Mouse (Mus musculus): ENCODE results near the gene Map3k13.
"Not testable (repeated sequence)": the region's sequence is repeated elsewhere in the genome, so short reads cannot be mapped to it uniquely, and the experiment has no call there.

Map3k13 gene

DNA sequence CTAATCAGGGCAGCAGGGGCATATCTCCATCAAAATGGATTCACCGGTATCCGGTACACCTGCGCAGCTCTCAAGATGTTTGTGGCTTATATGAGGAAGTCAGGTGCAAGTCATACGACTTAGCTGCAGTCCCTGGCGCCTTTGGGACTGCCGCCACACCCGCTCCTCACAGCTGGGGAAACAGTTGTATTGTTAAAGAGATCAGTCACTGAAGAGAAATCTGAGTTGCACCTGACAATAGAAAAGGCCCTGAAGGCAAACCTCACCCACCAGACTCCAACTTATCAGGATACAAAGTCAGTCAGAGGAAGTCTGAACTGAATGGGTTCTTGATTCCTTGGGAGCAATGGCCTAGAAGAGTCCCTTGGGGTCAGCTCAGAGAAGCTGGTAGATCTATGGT, 13.6 kb downstream of the Map3k13 start:
- not testable (repeated sequence) for DNase-seq (ENCODE audit: low spot score)

DNA sequence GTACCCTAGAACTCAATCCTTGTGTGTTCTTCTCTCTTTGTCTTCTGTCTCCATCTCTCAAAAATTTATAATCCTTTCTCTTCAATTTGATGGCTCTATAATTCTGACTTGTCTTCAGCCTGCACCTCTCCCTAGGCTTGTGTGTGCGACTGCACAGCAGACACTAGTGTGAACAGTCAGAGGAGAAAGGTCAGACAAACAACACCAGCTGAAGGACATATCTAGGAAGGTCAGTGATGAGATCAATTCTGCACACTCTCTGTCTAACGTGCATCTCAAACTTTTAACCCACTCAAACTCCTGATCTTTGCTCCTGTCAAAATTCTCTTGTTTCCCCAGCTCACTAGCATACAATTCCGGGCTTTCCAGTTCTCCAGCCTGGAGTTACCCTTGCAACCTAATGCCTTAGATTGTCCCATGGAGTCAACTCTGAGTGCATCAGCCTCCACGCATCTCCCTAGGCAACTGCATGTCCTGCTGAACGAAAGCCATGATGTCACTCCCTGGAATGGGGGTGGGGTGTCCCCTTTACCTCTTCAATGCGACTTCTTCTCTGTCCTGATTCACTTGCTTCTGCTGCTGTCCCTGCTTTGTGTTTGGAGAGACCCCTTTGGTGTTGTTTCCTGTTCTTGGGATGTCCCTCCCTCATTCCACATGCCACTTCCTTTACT, 19.2 kb downstream of the Map3k13 start:
- no peak for DNase-seq (ENCODE audit: low spot score)

DNA sequence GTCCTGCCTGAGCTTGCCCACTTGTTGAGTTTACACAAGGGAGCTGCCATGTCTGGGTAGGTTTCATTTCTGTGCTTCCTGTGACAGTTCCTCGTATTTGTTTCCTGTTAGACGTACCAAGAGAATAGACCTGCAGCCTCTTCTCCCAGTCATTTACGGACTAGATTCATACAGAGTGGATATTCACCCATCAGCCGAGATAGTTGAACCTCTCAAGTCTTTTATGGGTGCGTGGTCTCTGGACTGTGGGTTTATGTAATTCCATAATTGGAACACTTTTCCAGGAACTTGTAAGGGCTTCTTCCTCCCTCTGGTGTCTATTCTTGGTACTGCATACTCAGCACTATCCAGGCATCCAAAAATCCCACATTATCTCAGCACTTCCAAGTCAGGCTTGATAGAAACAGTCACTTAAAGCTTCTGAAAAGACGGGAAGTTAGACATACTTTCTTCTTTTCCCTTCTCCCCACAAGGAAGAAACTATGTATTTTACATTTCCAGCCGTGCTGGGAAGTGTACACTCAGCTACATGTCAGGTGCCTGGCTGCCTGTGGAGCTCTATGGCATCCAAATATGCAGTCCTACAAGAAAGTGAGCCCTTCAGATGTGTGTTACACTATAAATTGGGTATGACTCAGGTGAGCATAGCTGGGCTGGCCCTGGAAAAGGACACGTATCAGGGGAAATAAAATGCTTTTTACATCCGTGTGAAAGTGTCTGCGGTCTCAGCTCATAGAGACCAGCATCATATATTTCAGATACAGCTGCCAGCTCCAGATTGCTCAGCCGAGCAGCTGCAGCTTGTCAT, 20.9 kb downstream of the Map3k13 start:
- peak; percentile 52 for DNase-seq (ENCODE audit: low spot score)

DNA sequence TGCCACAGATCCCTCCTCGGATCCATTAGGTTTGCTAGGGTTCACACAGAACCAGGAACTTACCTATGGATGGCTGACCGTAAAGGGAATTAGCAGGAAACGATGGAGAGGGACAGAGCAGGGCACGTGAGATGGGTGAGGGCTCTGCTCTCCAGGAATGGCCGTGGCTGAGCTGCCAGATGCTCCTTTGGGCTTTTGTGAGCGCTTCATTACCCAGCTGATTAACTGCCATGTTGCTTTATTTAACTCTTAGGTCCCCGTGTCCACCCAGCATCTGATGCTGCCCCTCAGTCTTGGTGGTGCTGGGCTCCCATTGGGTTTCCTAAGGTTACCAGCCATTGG, 21.5 kb downstream of the Map3k13 start:
- no peak for DNase-seq (ENCODE audit: low spot score)

DNA sequence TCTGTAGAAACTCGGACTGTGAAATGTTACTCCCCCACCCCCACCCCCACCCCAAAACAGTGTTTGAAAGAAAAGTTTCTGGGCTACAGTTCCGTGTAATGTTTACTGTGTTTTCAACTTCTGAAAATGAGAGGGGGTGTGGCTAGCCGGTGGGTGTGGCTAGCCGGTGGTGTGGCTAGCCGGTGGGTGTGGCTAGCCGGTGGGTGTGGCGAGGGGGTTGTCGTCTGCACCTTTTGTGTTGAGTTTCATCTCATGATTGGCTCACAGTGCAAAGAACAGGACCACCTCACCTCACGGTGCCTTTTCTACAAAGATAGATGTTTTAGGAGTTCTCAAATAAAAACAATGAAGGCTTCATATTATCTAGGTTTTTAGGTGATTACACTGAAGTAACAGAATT, 24.0 kb downstream of the Map3k13 start:
- DNase-seq (ENCODE audit: low spot score), result no peak

DNA sequence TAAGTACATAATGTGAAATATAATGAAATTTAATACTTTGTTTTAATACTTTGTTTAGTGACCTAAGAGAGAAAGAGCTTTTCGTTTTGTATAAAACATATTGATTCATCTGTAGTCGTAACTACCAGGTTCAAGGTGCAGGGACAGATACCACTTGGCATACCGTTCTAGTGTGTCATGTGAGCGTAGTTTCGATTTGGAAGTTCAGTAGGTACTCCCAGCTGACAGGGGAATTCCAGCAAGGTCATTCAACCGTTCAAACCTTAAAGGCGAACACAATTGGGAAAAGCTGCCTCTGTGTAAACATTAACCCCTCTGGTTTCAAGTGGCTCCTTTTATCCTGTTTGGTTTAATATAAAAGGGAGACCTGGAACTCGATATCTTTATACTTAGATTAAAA, 24.5 kb downstream of the Map3k13 start:
- no peak for DNase-seq (ENCODE audit: low spot score)

DNA sequence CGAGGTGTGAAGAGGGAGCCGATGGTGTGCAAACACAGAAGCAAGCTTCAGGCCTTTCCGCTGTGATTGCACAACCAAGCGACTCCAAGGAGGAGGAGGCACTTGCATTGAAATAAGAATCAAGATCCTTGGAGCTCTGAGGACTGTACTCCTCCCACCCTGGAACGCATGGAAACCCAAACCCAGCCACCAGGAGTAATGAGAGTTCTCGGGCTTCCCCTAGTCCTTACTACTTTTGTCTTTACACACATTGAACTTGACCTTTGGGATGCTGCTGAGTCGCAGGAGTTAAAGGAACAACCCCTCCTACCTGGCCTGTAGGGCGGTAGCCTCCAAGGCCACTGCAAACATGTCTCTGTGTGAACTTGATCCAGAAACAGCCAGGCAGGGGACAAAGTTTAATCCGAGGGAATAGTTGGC, 31.5 kb downstream of the Map3k13 start:
- no peak for DNase-seq (ENCODE audit: low spot score)

DNA sequence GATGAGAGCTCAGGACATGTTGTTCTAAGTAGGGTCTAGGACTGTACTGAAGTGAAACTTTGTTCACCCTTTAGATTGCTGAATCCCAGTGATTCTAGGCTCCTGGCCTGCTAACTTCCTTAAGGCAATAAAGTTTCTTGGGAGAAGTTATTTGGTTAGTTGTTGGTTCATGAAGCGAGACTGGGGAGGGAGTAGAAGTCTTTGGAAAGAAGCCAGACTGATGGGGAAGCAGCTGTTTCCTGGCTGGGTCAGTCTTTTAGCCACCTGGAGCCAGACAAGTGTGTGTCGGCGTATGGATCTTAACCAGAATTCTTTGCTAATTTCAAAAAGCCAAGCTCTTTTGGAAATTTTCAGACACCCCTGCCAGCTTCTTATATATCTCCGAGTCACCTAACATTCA, 33.0 kb downstream of the Map3k13 start:
- no peak for DNase-seq (ENCODE audit: low spot score)

DNA sequence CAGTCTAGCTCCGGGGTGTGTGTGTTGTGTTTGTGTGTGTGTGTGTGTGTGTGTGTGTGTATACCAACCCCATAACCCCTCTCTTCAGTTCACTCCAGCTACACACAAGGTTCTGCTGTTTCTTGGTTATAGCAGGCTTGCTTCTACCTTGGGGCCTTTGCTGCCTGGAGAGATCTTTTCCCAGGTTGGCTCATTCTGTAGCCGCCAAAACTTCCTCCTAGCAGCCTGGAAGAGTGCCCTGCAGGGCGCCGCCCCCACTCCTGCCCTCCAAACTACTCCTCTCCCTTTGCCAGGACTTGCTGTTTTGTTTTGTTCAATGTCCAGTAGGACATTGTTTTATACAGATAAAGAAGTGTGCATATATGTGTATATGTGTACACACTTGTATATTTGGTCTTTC, 33.4 kb downstream of the Map3k13 start:
- DNase-seq (ENCODE audit: low spot score), result no peak

DNA sequence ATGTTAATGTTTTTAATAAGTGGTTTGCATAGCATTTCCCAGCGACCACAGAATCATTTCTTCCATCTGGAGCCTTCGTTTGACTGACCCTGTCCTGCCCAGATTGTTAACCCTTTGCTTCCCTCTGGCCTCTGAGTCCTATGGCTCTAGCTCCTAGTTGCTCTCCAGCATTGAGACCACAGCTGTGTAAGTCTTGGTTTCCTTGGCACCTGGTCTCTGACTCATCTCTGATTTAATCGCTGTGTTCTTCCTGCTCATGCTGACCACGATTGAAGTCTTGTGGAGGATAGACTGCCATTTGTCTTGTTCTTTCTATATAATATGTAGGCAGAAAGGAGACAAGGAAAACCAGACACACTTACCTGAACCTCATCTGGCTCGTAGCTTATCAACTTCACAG, 35.6 kb downstream of the Map3k13 start:
- no peak for DNase-seq (ENCODE audit: low spot score)

DNA sequence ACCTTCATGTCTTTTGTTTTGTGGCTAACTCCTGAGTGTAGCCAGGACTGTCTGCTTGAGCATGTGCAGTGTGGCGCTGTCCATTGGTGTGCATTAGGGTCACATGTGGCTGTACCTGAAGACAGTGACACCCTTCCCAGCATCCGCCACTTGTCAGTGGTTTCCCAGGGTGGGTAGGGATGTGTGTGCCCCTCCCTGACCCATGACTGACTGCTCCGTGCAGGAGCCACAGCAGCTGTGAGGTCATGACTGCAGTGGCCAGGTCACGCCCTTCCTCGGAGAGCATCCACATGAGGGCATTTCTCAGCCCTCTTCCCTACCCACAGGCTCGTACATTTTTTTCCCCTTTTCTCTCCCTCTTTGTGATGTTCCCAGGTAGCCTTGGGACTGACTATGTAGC, 36.6 kb downstream of the Map3k13 start:
- no peak for DNase-seq (ENCODE audit: low spot score)

DNA sequence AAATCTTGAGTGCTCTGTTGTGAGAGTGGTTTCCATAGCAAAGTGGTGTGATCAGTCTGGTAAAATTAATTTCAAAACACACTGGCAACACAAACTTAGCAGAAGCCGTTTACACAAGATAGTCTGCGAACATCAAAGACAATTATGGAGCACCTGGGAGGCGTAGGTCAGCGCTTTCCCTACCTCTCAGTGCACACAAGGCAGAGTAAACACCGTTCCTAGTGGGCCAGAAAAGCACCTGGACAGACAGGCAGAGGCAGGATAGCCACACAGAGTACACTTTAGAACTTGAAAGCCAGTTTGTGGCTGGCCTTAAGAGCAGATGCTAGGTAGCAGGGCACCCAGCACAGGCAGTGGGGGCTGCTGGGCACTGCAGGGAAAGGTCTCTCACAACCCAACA, 37.6 kb downstream of the Map3k13 start:
- no peak for DNase-seq (ENCODE audit: low spot score)

DNA sequence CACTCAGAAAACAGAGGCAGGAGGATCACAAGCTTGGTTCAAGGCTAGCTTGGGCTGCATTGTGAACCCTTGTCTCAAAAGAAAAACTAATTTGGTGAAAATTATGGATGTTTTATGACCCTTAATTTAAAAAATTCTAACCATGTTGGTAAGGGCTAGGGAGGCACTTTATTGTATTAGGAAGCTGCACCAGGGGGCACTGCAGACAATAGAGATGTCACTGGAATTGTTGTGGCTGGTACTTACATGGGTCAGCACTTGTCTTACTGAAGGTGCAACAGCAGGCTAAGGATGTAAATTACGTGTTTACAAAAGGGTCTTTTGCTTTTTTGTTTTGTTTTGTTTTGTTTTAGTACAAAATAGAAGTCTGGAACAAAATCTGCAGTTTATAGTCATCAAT, 39.3 kb downstream of the Map3k13 start:
- DNase-seq (ENCODE audit: low spot score), result no peak

DNA sequence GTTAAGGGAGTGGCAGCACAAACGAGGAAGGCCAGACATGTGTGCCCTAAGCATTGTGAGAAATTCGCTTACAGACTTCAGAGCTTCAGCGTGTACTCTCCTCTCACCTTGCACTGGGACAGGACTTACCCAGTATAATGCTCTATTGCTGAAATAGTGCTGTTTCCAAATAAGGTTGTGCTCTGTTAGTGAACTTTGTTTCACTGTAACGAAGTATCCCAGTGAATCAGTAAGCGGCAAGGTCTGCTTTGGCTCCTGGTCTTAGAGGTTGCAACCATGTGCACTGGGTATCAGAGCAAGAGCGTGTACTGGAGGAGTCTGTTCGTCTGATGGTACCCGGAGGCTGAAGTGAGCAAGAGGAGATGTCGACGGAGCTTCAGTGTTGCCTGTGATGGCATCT, 39.8 kb downstream of the Map3k13 start:
- DNase-seq (ENCODE audit: low spot score), result no peak

DNA sequence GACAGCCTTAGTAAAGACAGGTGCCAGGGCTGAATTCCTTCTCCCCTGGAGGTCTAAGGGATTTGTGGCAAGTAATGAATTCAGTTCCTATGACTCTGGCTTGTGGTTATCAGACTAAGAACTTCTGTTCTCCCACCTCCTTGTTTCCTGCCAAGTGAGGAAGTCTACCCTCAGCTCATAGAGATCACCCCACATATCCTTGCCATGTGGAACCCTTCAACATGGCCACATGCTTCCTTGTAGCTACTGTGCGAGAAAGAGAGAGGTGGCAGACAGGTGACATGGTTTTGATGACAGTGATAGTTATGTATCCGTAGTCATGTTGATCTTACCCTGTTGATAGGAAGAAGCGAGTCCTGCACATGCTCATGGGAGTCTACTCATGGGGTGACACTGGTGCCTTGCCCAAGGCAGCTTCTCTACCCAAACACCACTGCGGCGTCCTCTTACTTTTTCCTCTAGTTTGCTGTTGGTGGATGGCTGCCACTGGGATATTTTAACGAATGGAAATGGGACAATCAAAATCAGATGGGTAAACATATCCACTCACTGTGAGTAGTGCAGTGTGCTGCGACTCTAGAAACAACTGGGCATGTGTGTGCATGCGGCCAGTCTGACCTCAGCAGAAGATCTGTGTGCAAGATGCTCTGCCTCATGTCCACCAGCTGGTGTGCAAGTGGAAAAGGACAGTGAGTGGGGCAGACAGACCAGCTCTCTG, 40.9 kb downstream of the Map3k13 start:
- no peak for DNase-seq (ENCODE audit: low spot score)

DNA sequence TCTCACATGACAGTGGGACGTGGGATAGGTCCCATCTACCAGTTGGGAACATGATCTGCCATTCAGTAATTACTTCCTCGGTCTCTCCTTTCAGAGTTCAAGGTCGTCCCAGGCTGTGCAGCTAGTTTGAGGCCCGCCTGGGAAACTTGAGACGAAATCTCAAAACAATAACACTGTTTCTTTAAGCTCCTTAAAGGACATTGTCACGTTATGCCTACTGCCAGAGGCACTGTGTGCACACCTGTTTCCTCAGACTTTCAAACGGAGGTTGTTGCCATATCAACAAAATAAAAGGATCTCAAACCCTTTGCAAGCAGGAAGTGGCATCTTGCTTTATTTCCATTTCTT, 41.4 kb downstream of the Map3k13 start:
- DNase-seq (ENCODE audit: low spot score), result no peak

DNA sequence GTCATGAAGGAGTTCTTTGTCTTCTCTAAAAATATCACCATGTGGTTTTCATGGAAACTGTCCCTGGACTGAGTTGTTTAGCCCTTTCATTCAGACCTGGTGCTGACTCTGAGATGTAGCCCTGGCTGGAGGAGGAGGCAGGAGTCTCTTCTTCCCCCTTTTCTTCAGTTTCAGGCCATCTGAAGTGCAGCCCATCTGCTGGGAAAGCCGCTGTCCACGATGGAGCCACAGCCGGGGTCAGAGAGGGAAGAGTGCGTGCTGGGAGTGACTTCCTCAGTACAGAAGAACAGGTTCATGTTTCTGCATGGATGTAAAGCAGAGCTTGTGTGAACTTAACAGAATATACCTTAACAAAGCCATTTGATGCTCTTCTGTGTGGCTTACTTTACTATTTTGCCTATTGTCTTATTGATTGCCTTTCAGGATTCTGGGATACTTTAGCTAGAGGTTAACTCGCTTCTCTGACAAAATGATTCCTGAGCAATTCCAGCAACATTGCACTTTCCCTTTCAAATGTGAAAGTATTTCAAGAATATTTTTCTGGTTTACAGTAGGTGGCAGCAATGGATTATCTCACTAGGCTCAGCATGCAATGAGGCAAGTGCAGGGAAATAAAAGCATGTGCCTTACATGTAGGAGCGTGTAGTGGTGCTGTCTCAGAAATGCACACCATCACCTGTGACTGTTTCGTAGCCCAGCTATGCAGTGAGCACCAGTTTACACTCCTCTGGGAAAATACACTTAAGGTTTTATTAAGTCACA, 42.3 kb downstream of the Map3k13 start:
- no peak for DNase-seq (ENCODE audit: low spot score)

DNA sequence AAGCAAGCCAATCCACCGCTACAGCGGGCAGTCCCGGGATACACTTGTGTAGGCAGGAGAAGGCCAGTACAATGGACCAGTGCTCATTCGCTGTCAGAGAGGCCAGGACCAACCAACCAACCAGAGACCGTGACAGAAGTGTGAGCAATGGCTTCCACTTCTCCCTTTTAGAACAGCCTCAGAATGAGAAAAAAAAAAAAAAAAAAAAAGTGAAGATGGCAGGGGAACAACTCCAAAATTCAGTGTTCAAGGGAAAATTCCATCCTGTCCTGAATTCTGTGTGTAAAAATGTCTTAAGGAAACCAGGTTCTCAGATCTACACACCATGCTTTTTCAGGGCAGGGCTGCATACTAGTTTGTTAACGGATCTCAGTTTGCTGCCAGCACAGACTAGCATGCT, 43.5 kb downstream of the Map3k13 start:
- no peak for DNase-seq (ENCODE audit: low spot score)

DNA sequence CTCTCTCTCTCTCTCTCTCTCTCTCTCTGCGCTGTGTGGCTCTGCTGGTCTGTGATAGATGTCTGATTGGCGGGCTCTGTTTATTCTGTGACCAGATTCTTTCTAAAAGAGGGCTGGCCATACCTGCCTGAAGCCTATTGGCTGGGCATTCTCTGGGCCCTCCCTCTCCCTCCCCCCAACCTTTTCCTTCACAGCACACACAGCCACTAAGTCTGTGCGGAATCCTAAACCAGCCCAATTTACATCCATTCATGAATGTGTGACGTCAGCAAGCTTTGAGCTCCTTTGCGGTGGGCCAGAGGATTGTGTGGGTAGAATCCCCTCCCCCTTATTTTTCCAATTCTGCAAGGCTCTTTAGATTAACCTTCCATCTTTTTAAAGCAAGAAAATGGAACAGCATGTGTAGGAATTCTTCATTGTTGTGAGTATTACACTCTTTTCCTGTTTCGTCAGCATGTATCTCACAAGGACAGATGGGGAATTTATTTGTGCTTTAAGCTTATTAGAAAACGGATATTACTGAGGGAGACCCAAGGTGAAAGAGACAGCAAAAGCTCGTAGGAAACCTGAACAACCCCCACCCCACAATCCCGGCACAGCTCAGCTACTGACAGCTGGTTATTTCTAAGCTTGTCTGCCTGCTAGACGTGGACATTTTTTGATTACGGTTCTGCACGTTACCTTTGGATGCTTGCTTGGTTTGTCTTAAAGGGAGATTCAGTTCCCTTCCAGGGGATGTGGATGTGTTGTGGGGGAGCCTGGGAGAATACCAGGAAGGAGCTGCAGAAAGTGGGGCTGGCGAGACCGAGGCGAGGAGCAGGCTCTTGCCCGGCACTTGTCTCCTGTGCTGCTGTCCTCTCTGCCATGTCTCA, 51.9 kb downstream of the Map3k13 start:
- peak; percentile 79 for DNase-seq (ENCODE audit: low spot score)

DNA sequence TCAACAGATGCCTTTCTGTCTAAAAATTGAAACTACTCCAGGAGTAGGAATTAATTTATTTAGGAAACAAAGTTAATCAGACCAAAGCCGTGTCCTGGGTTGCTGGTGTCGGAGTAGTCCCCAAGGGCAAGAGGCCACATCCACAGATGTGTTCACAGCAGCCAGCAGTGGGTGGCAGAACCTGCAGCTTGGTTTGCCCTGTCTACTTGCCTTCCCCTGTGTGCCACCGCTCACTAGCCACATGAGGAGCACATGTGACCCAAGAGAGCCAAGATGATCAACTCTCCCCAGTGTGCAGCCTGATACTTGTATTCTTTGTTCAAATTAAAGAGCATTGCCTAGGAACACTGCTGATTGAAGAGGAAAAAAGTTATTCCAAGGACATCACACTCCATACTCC, 54.3 kb downstream of the Map3k13 start:
- no peak for DNase-seq (ENCODE audit: low spot score)

DNA sequence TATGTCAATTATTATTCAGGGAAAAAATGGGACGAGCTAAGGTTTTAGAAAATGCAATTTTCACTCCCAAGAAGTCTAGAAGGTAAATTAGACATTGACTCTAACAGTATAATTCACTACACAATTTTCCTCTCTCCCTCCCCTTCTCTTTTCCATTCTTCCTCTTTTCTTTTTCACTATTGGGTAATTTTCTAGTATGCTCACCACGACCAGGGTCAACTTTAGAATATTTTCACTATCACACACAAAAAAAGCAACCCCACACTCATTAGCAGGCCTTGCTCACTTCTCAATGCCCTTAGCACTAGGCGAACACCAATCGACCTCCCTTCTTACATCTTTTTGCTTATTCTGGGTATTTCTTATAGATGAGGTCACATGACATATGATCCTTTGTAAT, 54.7 kb downstream of the Map3k13 start:
- DNase-seq (ENCODE audit: low spot score), result no peak

DNA sequence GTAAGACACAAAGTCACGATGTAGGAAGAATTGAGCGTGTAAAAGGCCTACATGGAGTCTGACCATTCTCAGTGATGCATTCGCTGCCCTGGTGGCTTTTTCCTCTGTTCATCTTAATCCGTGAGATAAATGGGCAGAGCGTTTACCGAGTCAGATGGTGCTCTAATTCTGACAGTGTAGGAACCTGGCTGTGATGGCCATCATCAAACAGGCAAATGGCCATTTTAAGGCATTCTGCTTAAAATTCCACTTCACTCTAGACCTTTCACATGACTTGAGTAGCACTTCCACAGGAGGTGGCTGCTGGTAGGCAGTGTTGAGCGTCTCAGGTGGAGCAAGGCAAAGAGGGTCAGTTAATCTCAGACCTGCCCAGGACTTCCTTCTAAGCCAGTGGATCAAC, 58.2 kb downstream of the Map3k13 start:
- no peak for DNase-seq (ENCODE audit: low spot score)

All from left cerebral cortex, adult 11 months (tissue).